Mouse (Mus musculus): ENCODE measurements at regions not wholly inside any gene's neighbourhood (a gene's known extent, or its start where the extent isn't known, plus 50 kb on each side); places are given as distances from the start of the nearest gene placed in this dataset.

- TF ChIP-seq POLR2A (IDR thresholded peaks at IDR 0.05; ENCODE audit: extremely low read depth, insufficient read depth, low read length) (no peak), CTCF (IDR thresholded peaks at IDR 0.05; ENCODE audit: extremely low read depth, insufficient read depth, low read length) (no peak)
Measured at GRCm38 (mm10) chr13:107546181-107546900, 497.9 kb upstream of the Smim15 start.

Data from cortical plate, adult 2 months (tissue).